Mouse (Mus musculus) CH12.LX (cell line): ENCODE data around the gene Mcam. TPM values are rescaled to one million over a fixed set of nuclear protein-coding genes. Genes with fewer than 3 reads are reported as not detected.

ENCODE experiments used
- DNase-seq: peaks from one replicate; pipeline ENCODE4 v3.0.0-alpha.2; 2013; ENCODE audit errors: extremely low read depth
- H3K27ac ChIP-seq: 2 replicates; pipeline ENCODE4 v1.5.1; 2012; ENCODE audit warnings: low read depth, mild to moderate bottlenecking, control low read depth, moderate library complexity; ENCODE audit not compliant: insufficient read depth
- H3K27me3 ChIP-seq: replicated peaks from 2 replicates; pipeline ENCODE3; 2012; ENCODE audit warnings: inconsistent platforms
- H3K36me3 ChIP-seq, 2 experiments: replicated peaks in 1 of 2; 2 replicates each; pipeline versions ENCODE3 to v1.6.1; 2012; ENCODE audit warnings: inconsistent platforms in 1 of 2, low read length in 1 of 2, mild to moderate bottlenecking in 1 of 2, mixed read lengths in 1 of 2, moderate library complexity in 1 of 2; ENCODE audit not compliant: control insufficient read depth in 1 of 2, insufficient read depth in 1 of 2
- H3K4me1 ChIP-seq, 2 experiments: 2 replicates each; pipeline ENCODE4 v1.6.1; 2012; ENCODE audit warnings: inconsistent platforms in 1 of 2, moderate library complexity in 1 of 2; ENCODE audit not compliant: insufficient read depth in 2 of 2, control insufficient read depth in 1 of 2
- H3K4me2 ChIP-seq: 2 replicates; pipeline ENCODE4 v1.6.1; 2012; ENCODE audit warnings: low read depth, mild to moderate bottlenecking, control low read depth; ENCODE audit not compliant: poor library complexity, insufficient read depth, severe bottlenecking
- H3K4me3 ChIP-seq, 3 experiments: fragments of 150-350 bp in 1 of 3; sonication (generic) in 1 of 3; replicated peaks in 1 of 3; 2 replicates each; pipeline versions ENCODE3 to v1.5.1; 2011 to 2012; ENCODE audit warnings: low read depth in 2 of 3, low read length in 2 of 3, mild to moderate bottlenecking in 2 of 3, moderate library complexity in 2 of 3, control low read depth in 1 of 3, improper control_type of control experiment in 1 of 3, inconsistent platforms in 1 of 3, mixed read lengths in 1 of 3; ENCODE audit not compliant: poor library complexity in 1 of 3
- H3K79me2 ChIP-seq: replicated peaks from 2 replicates; pipeline ENCODE4 v1.6.1; 2012; ENCODE audit warnings: mild to moderate bottlenecking, moderate library complexity; ENCODE audit not compliant: control insufficient read depth, poor library complexity, insufficient read depth, severe bottlenecking; ENCODE audit errors: extremely low read depth
- H3K9ac ChIP-seq: 2 replicates; pipeline ENCODE4 v1.6.1; 2012; ENCODE audit warnings: low read depth, mild to moderate bottlenecking, control low read depth, moderate library complexity; ENCODE audit not compliant: insufficient read depth
- H3K9me3 ChIP-seq: replicated peaks from 2 replicates; pipeline ENCODE3; 2012; ENCODE audit warnings: low read length, inconsistent platforms, mixed read lengths
- CHD2 ChIP-seq: IDR thresholded peaks from 2 replicates; pipeline ENCODE4 v1.6.1; 2011; ENCODE audit warnings: low read length, improper control_type of control experiment
- ELF1 ChIP-seq: IDR thresholded peaks from 2 replicates; pipeline ENCODE4 v1.6.1; 2014; ENCODE audit warnings: low read depth, mild to moderate bottlenecking, inconsistent platforms, low read length, improper control_type of control experiment
- ETS1 ChIP-seq: conservative IDR thresholded peaks from 2 replicates; pipeline ENCODE4 v1.6.1; 2012; ENCODE audit warnings: low read depth, mild to moderate bottlenecking, inconsistent platforms, low read length, improper control_type of control experiment, moderate library complexity
- HCFC1 ChIP-seq: IDR thresholded peaks from 2 replicates; pipeline ENCODE4 v1.6.1; 2012; ENCODE audit warnings: low read depth, mild to moderate bottlenecking, inconsistent platforms, low read length, improper control_type of control experiment
- MAFK ChIP-seq: IDR thresholded peaks from 2 replicates; pipeline ENCODE4 v1.6.1; 2011; ENCODE audit warnings: low read length, improper control_type of control experiment; ENCODE audit not compliant: insufficient replicate concordance
- MAX ChIP-seq: IDR thresholded peaks from 2 replicates; pipeline ENCODE4 v1.6.1; 2011; ENCODE audit warnings: low read length, improper control_type of control experiment
- MAZ ChIP-seq: IDR thresholded peaks from 2 replicates; pipeline ENCODE4 v1.6.1; 2012; ENCODE audit warnings: low read depth, mild to moderate bottlenecking, inconsistent platforms, low read length, improper control_type of control experiment, moderate library complexity
- MXI1 ChIP-seq: IDR thresholded peaks from 2 replicates; pipeline ENCODE4 v1.6.1; 2011; ENCODE audit warnings: mild to moderate bottlenecking, low read depth, low read length, improper control_type of control experiment
- NELFE ChIP-seq: IDR thresholded peaks from 2 replicates; pipeline ENCODE4 v1.6.1; 2011; ENCODE audit warnings: low read depth, low read length, improper control_type of control experiment
- PAX5 ChIP-seq: IDR thresholded peaks from 2 replicates; pipeline ENCODE4 v1.6.1; 2012; ENCODE audit warnings: low read length, inconsistent platforms, mixed read lengths
- POLR2AphosphoS2 ChIP-seq: IDR thresholded peaks from 2 replicates; pipeline ENCODE4 v1.6.1; 2011; ENCODE audit warnings: low read depth, low read length, improper control_type of control experiment
- RCOR1 ChIP-seq: conservative IDR thresholded peaks from 2 replicates; pipeline ENCODE4 v1.6.1; 2012; ENCODE audit warnings: low read depth, mild to moderate bottlenecking, inconsistent platforms, low read length, improper control_type of control experiment
- SIN3A ChIP-seq: IDR thresholded peaks from 2 replicates; pipeline ENCODE4 v1.6.1; 2012; ENCODE audit warnings: low read length, improper control_type of control experiment, inconsistent platforms
- SMC3 ChIP-seq: IDR thresholded peaks from 2 replicates; pipeline ENCODE4 v1.6.1; 2011; ENCODE audit warnings: low read depth, low read length, improper control_type of control experiment
- UBTF ChIP-seq: IDR thresholded peaks from 2 replicates; pipeline ENCODE4 v1.6.1; 2012; ENCODE audit warnings: low read depth, mild to moderate bottlenecking, inconsistent platforms, low read length, improper control_type of control experiment, moderate library complexity
- USF2 ChIP-seq: conservative IDR thresholded peaks from 2 replicates; pipeline ENCODE4 v1.6.1; 2011; ENCODE audit warnings: low read depth, low read length, improper control_type of control experiment
- ZC3H11A ChIP-seq: IDR thresholded peaks from 2 replicates; pipeline ENCODE4 v1.6.1; 2012; ENCODE audit warnings: low read depth, mild to moderate bottlenecking, inconsistent platforms, low read length, improper control_type of control experiment
- ZKSCAN1 ChIP-seq: IDR thresholded peaks from 2 replicates; pipeline ENCODE4 v1.6.1; 2012; ENCODE audit warnings: low read depth, inconsistent platforms, low read length, improper control_type of control experiment, borderline replicate concordance
- ZMIZ1 ChIP-seq: IDR thresholded peaks from 2 replicates; pipeline ENCODE4 v1.6.1; 2012; ENCODE audit warnings: low read depth, mild to moderate bottlenecking, inconsistent platforms, low read length, improper control_type of control experiment
- dilution Hi-C: fragments of 300-500 bp; cut with MboI; formaldehyde crosslinking; loops from 2 replicates; pipeline ENCODE4 v1.14.3; 2020; ENCODE audit warnings: low sequenced_read_pairs; ENCODE audit not compliant: extremely low pct_unique_long_range_greater_than_20kb, extremely low pct_ligation_motif_present
- in situ Hi-C: fragments of 300-500 bp; cut with MboI; formaldehyde crosslinking; loops from 3 replicates; pipeline ENCODE4 v1.14.3; 2019; ENCODE audit warnings: low sequenced_read_pairs, low pct_ligation_motif_present, low pct_unique_long_range_greater_than_20kb, mixed read lengths
- polyA plus RNA-seq: library from polyadenylated mRNA; unstranded; fragments of >175 nt; gene quantifications from 2 replicates; pipeline ENCODE4 v1.2.1, GENCODE M21; 2012; ENCODE audit warnings: low read depth; ENCODE audit not compliant: insufficient read length
- total RNA-seq, 2 experiments: library from RNA; depleted of rRNA; stranded (reverse); fragments of 300-350 nt in 1 of 2; fragments of >200 nt in 1 of 2; gene quantifications; 2 replicates each; pipeline ENCODE4 v1.2.3; 2012 to 2014

Gene Mcam
- total and polyA plus RNA-seq, 3 experiments: 0.40 to 0.98 (median 0.56) TPM

DNA sequence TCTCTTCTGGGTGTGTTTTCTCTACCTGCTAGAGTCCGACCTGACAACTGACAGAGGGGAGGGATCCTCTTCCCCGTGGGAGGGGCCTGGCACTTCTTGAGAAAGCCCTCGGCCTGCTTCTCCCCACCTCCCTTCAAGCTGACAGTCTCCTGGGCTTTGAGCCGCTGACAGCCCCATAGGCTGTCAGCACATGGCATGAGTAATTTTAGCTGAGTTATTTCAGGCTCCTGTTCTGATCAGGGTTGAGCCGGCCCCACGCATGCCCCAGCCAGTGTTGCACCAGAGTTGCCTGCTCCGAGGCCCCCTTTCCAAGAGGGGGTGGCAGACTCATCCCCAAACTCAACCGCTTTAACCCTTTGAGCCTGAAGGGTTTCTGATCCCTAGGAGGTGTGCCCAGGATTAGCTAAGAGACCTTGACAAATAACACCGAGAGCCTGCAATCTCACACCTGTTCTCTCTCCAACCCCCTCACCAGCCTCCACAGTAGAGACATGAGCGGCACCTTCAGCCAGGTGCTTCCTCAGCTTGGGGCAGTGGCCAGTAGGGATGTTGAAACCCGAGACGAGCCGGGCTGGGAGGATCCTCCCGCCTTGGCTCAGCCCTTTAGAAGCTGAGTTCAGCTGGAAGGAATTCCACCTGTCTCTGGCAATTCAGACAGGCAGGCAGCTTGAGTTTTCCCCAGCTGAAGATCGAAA lies 46.4 kb upstream of the Mcam start (continued):
- TF ChIP-seq MXI1 (peak; percentile 93), USF2 (no peak), ELF1 (no peak), ZC3H11A (no peak), HCFC1 (no peak; the same call in 1 of the 2 replicates), ETS1 (peak; percentile 56), MAX (peak; percentile 84), CHD2 (no peak), NELFE (no peak), PAX5 (no peak), ZMIZ1 (no peak), ZKSCAN1 (no peak), SIN3A (peak; percentile 80), MAFK (no peak), POLR2AphosphoS2 (no peak; the same call in 1 of the 2 replicates)

DNA sequence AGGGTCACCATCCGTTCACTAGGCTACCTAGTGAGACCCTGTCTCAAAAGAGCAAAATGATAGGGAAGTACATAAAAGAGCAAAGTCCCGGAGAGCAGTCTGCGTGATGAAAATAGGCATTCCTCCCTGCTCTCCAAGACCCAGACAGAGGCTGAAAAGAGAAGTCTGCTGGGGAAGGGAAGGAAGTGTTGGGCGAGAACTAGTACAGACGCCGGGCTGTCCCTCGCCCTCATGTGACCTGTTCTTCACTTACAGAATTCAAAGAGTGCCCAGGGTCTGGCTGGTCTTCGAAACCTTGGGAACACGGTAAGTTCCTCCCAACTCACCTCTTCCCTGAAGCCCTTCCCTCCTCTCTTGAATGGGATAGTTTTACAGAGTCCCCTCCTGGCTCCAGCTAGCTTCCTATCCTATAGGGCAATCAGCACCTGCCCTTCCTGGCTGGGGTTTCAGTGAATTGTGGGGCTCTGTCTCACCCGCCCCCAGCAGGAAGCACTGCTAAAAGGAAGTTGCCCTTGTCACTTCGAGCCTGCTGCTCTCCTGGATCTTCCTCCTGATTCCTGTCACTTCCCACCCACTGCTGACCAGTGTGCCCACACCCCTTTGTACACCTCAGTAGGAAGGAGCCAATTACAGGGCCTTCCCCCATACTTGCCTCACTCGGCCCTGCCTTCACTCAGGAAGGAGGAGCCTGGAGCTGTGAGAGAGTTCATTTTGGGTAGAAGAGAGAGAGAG lies 45.2 kb upstream of the Mcam start:
- dilution Hi-C loops: no loop called here
- H3K9ac ChIP-seq: no peak overlapping the region
- in situ Hi-C loops: no loop called here
- peaks cover 3 to 19% of the 10 kb centered on the region in 2 experiments for H3K36me3 ChIP-seq
- no peak for TF ChIP-seq RCOR1
- TF ChIP-seq SIN3A: no peak
- TF ChIP-seq CHD2: no peak
- no peak for TF ChIP-seq SMC3
- TF ChIP-seq ELF1: 0 out of 2 replicates have a peak, but pooled peaks have one; percentile 24
- TF ChIP-seq UBTF: no peak
- no peak for TF ChIP-seq ETS1
- 0 out of 2 replicates have a peak, but pooled peaks have one; percentile 44 for TF ChIP-seq MAZ
- peaks cover 26% of the 10 kb centered on the region for H3K27me3 ChIP-seq
- DNase-seq: peak; percentile 37
- no peaks in the 10 kb centered on the region for H3K79me2 ChIP-seq
- peak overlapping the region in 1 of 3 experiments; percentile 8 for H3K4me3 ChIP-seq
- H3K4me1 ChIP-seq: peaks cover 19 to 66% of the 10 kb centered on the region in 2 experiments
- H3K4me2 ChIP-seq: peak overlapping the region; percentile 8
- H3K9me3 ChIP-seq: no peaks in the 10 kb centered on the region
- H3K27ac ChIP-seq: peak overlapping the region; percentile 3; the same call in 1 of the 2 replicates
